In genomic region chr6:125110927-125111326, GRCm38 (mm10) we compare ENCODE assay signal across 9 mouse cellular contexts. TPM values are rescaled to one million over a fixed set of nuclear protein-coding genes. Genes with fewer than 3 reads are reported as not detected.
DNase-seq lines count a peak whose midpoint lies in the region; ATAC-seq and TF ChIP-seq lines count a peak whose summit lies in the region.
"Had no signal": no experiment of that assay in that cellular context is flagged by ENCODE, and none has a peak within 500 bp of the region (broad histone marks: within the 10 kb centered on the region; RNA-seq: fewer than 3 reads in every experiment).

No protein-coding gene starts in this region.

- peak; percentile 57 for TF ChIP-seq CTCF in kidney, adult 2 months (conservative IDR thresholded peaks at IDR 0.05; ENCODE audit: insufficient read depth, insufficient read length, low read depth, low read length)
- TF ChIP-seq CTCF in CH12.LX (conservative IDR thresholded peaks at IDR 0.05 in 1 of 2, IDR thresholded peaks at IDR 0.05 in 1 of 2; ENCODE audit: low read depth in 2 of 2, low read length in 2 of 2) = peak; percentile 18 to 55; a peak in 3 of 4 replicates

- no peak overlapping the region for H3K4me2 ChIP-seq in kidney, embryonic 14.5 days (replicated peaks; ENCODE audit: low read depth, low read length)
- H3K4me2 ChIP-seq in CH12.LX (ENCODE audit: insufficient read depth, low read depth, poor library complexity, severe bottlenecking) = no peak overlapping the region
- H3K4me2 ChIP-seq: limb, embryonic 15.5 days had no signal

- no peak for TF ChIP-seq EP300 in CH12.LX (IDR thresholded peaks at IDR 0.05; ENCODE audit: low read length)

- WGBS in kidney, adult 2 months = 86% methylated on average over 7 of the region's 7 CpGs
- WGBS in kidney, embryonic 14.5 days = 88% methylated on average over 7 of the region's 7 CpGs

- dilution Hi-C loops in CH12.LX (cut with MboI; ENCODE audit: extremely low pct_ligation_motif_present, extremely low pct_unique_long_range_greater_than_20kb, low sequenced_read_pairs) = no loop called here

- in situ Hi-C loops in CH12.LX (cut with MboI; ENCODE audit: low pct_ligation_motif_present, low pct_unique_long_range_greater_than_20kb, low sequenced_read_pairs) = no loop called here

- no peak overlapping the region for H3K9ac ChIP-seq in kidney, embryonic 14.5 days (ENCODE audit: low read depth, low read length)
- H3K9ac ChIP-seq in CH12.LX (ENCODE audit: insufficient read depth, low read depth) = no peak overlapping the region
- H3K9ac ChIP-seq: limb, embryonic 15.5 days had no signal

- DNase-seq in kidney, adult 2 months = peak; percentile 69
- peak; percentile 67 for DNase-seq in 416B (ENCODE audit: low read depth)
- peak; percentile 52 for DNase-seq in CH12.LX (ENCODE audit: extremely low read depth)
- DNase-seq in embryo, embryonic 10.5 days (ENCODE audit: low spot score) = peak; percentile 73
- DNase-seq in lung, postnatal 14 days = peak; percentile 52
- DNase-seq in T-cell, adult 2 months (ENCODE audit: low spot score) = no peak

- ATAC-seq in kidney, embryonic 14.5 days (ENCODE audit: low FRiP score, low TSS enrichment) = no peak

- no peak overlapping the region for H3K27ac ChIP-seq in kidney, adult 2 months (ENCODE audit: insufficient read depth, low read depth, low read length)
- H3K27ac ChIP-seq in kidney, embryonic 14.5 days (ENCODE audit: low read depth, low read length) = no peak overlapping the region
- H3K27ac ChIP-seq in CH12.LX (ENCODE audit: insufficient read depth, low read depth) = no peak overlapping the region
- H3K27ac ChIP-seq: limb, embryonic 15.5 days had no signal

- H3K36me3 ChIP-seq in kidney, adult 2 months (ENCODE audit: control insufficient read depth, insufficient read depth, low read length) = peaks cover 30% of the 10 kb centered on the region
- H3K36me3 ChIP-seq in kidney, embryonic 14.5 days (ENCODE audit: control insufficient read depth, insufficient read depth, low read length) = peaks cover 98% of the 10 kb centered on the region
- H3K36me3 ChIP-seq in CH12.LX (replicated peaks in 1 of 2; ENCODE audit: control insufficient read depth in 1 of 2, insufficient read depth in 1 of 2, low read length in 1 of 2) = peaks cover 85 to 94% of the 10 kb centered on the region in 2 experiments

- no peaks in the 10 kb centered on the region for H3K79me2 ChIP-seq in CH12.LX (replicated peaks; ENCODE audit: control insufficient read depth, extremely low read depth, insufficient read depth, poor library complexity, severe bottlenecking)

- H3K4me1 ChIP-seq in kidney, adult 2 months (ENCODE audit: control insufficient read depth, insufficient read depth, low read length) = no peaks in the 10 kb centered on the region
- no peaks in the 10 kb centered on the region for H3K4me1 ChIP-seq in kidney, embryonic 14.5 days (ENCODE audit: control insufficient read depth, insufficient read depth, low read length)
- H3K4me1 ChIP-seq in CH12.LX (ENCODE audit: control insufficient read depth in 1 of 2, insufficient read depth in 2 of 2) = no peaks in the 10 kb centered on the region
- H3K4me1 ChIP-seq: limb, embryonic 15.5 days had no signal

- H3K27me3 ChIP-seq in kidney, adult 2 months (replicated peaks; ENCODE audit: control insufficient read depth, insufficient read depth, low read length) = no peaks in the 10 kb centered on the region
- no peaks in the 10 kb centered on the region for H3K27me3 ChIP-seq in kidney, embryonic 14.5 days (ENCODE audit: control insufficient read depth, insufficient read depth, low read length)
- H3K27me3 ChIP-seq in CH12.LX (replicated peaks) = no peaks in the 10 kb centered on the region
- H3K27me3 ChIP-seq: limb, embryonic 15.5 days had no signal

- peak; percentile 9 for TF ChIP-seq RAD21 in CH12.LX (IDR thresholded peaks at IDR 0.05; ENCODE audit: low read depth, low read length)

- no peaks in the 10 kb centered on the region; the same call in 1 of the 2 replicates for H3K9me3 ChIP-seq in kidney, embryonic 14.5 days (ENCODE audit: control insufficient read depth, low read length)
- H3K9me3 ChIP-seq in CH12.LX (replicated peaks; ENCODE audit: low read length) = peaks cover 10% of the 10 kb centered on the region
- H3K9me3 ChIP-seq: limb, embryonic 15.5 days had no signal

- no peak overlapping the region for H3K4me3 ChIP-seq in kidney, adult 2 months (ENCODE audit: insufficient read depth, low read depth, low read length)
- no peak overlapping the region for H3K4me3 ChIP-seq in kidney, embryonic 14.5 days (ENCODE audit: low read length)
- no peak overlapping the region for H3K4me3 ChIP-seq in CH12.LX (replicated peaks in 1 of 3; ENCODE audit: low read depth in 2 of 3, low read length in 2 of 3, poor library complexity in 1 of 3)
- H3K4me3 ChIP-seq: erythroblast, embryonic 14.5 days; limb, embryonic 15.5 days had no signal

- TF ChIP-seq POLR2A in kidney, adult 2 months (IDR thresholded peaks at IDR 0.05; ENCODE audit: low read depth, low read length) = no peak
- TF ChIP-seq POLR2A in CH12.LX (IDR thresholded peaks at IDR 0.05; ENCODE audit: low read depth, low read length) = no peak

TF ChIP-seq in CH12.LX, 34 proteins besides CTCF, POLR2A, EP300 and RAD21:
- TF ChIP-seq SMC3 (IDR thresholded peaks at IDR 0.05; ENCODE audit: low read depth, low read length) = peak; percentile 27; the same call in 1 of the 2 replicates
- no peak for TF ChIP-seq JUN (IDR thresholded peaks at IDR 0.05; ENCODE audit: insufficient read depth, low read depth, low read length)

RNA-seq across cellular contexts. Expression of gene Chd4, which starts 15.1 kb away (rescaled TPM):
- 43.6 and 57.7 TPM in 2 replicates for polyA plus RNA-seq in kidney, adult 2 months (2012; rRNA removed)
- 72.1 and 106 TPM in 2 replicates for polyA plus RNA-seq in kidney, embryonic 14.5 days (2014; fragmentation: Nextera tagmentation; extraction: Ambion mirVana)
- total RNA-seq in CH12.LX (2012; rRNA removed) (165 and 174 TPM in 2 replicates), CH12.LX (2014; rRNA removed) (72.7 and 86.0 TPM in 2 replicates)
- 200 and 225 TPM in 2 replicates for polyA plus RNA-seq in CH12.LX (2012; ENCODE audit: insufficient read length, low read depth)

RNA-seq across cellular contexts. Expression of gene Nop2, which starts 20.8 kb away (rescaled TPM):
- polyA plus RNA-seq in kidney, adult 2 months (2012; rRNA removed) = 15.5 and 16.5 TPM in 2 replicates
- polyA plus RNA-seq in kidney, embryonic 14.5 days (2014; fragmentation: Nextera tagmentation; extraction: Ambion mirVana) = 58.2 and 67.2 TPM in 2 replicates
- total RNA-seq in CH12.LX (2012; rRNA removed) (128 and 188 TPM in 2 replicates), CH12.LX (2014; rRNA removed) (154 TPM in 2 replicates)
- 175 and 179 TPM in 2 replicates for polyA plus RNA-seq in CH12.LX (2012; ENCODE audit: insufficient read length, low read depth)

RNA-seq across cellular contexts. Expression of gene Iffo1, which starts 34.1 kb away (rescaled TPM):
- 35.0 and 36.4 TPM in 2 replicates for polyA plus RNA-seq in kidney, adult 2 months (2012; rRNA removed)
- polyA plus RNA-seq in kidney, embryonic 14.5 days (2014; fragmentation: Nextera tagmentation; extraction: Ambion mirVana) = 7.0 and 7.4 TPM in 2 replicates
- total RNA-seq in CH12.LX (2012; rRNA removed) (6.7 and 7.6 TPM in 2 replicates), CH12.LX (2014; rRNA removed) (3.3 and 4.0 TPM in 2 replicates)
- polyA plus RNA-seq in CH12.LX (2012; ENCODE audit: insufficient read length, low read depth) = 7.0 and 8.2 TPM in 2 replicates

RNA-seq across cellular contexts. Expression of gene Lpar5, which starts 43.2 kb away (rescaled TPM):
- polyA plus RNA-seq in kidney, adult 2 months (2012; rRNA removed) = 2.9 and 3.5 TPM in 2 replicates
- 0.43 and 0.45 TPM in 2 replicates for polyA plus RNA-seq in kidney, embryonic 14.5 days (2014; fragmentation: Nextera tagmentation; extraction: Ambion mirVana)
- total RNA-seq in CH12.LX (2012; rRNA removed) = 4.4 and 4.5 TPM in 2 replicates
- 3.3 and 4.8 TPM in 2 replicates for total RNA-seq in CH12.LX (2014; rRNA removed)
- polyA plus RNA-seq in CH12.LX (2012; ENCODE audit: insufficient read length, low read depth) = 14.4 and 25.9 TPM in 2 replicates

RNA-seq across cellular contexts. Expression of gene Gapdh, which starts 55.3 kb away (rescaled TPM):
- polyA plus RNA-seq in kidney, adult 2 months (2012; rRNA removed) = 7,324 and 7,933 TPM in 2 replicates
- 2,196 and 2,293 TPM in 2 replicates for polyA plus RNA-seq in kidney, embryonic 14.5 days (2014; fragmentation: Nextera tagmentation; extraction: Ambion mirVana)
- total RNA-seq in CH12.LX (2012; rRNA removed) (2,085 and 2,925 TPM in 2 replicates), CH12.LX (2014; rRNA removed) (1,576 and 2,268 TPM in 2 replicates)
- polyA plus RNA-seq in CH12.LX (2012; ENCODE audit: insufficient read length, low read depth) = 2,269 and 2,654 TPM in 2 replicates
